Mouse (Mus musculus) spleen, adult 2 months (tissue): Measurements from ENCODE around the gene C1qtnf9.

Experiments
- CTCF ChIP-seq: fragments of 200-500 bp; IDR thresholded peaks from 2 replicates; pipeline ENCODE4 v1.5.1; 2011; ENCODE audit warnings: mild to moderate bottlenecking, inconsistent platforms; ENCODE audit not compliant: insufficient read depth, insufficient read length, insufficient replicate concordance; ENCODE audit errors: extremely low read depth
- POLR2A ChIP-seq: fragments of 200-500 bp; IDR thresholded peaks from 2 replicates; pipeline ENCODE4 v1.6.1; 2011; ENCODE audit warnings: low read depth, low read length, inconsistent platforms

GRCm38 (mm10) chr14:60754656-60755055 is 13.3 kb upstream of the C1qtnf9 start:
- TF ChIP-seq POLR2A, result no peak
- TF ChIP-seq CTCF, result no peak
